Mouse (Mus musculus) heart, postnatal 10 days (tissue): ENCODE measurements around the gene 1700015F17Rik. TPM values are rescaled to one million over a fixed set of nuclear protein-coding genes. Genes with fewer than 3 reads are reported as not detected.
A peak's percentile ranks its signal among the peaks of the same experiment; 100 is the strongest.

ENCODE experiments used
- DNase-seq, 2 experiments: peaks; one replicate each; pipeline ENCODE4 v3.0.0; 2021
- intact Hi-C: fragments of 180-260 bp; cut with DNase I; formaldehyde crosslinking; loops from one replicate; pipeline ENCODE4 v1.15.1; 2025
- total RNA-seq, 2 experiments: library from RNA; stranded (reverse); gene quantifications; 2 replicates each; pipeline ENCODE4 v1.2.3; 2021

The 1700015F17Rik gene
- total RNA-seq: not detected

GRCm38 (mm10) chr5:5479043-5479442 is at the start of gene 1700015F17Rik:
1700015F17Rik (minus strand) TSS chr5:5479143.
- no peak for DNase-seq
- intact Hi-C loops: no loop called here

DNA sequence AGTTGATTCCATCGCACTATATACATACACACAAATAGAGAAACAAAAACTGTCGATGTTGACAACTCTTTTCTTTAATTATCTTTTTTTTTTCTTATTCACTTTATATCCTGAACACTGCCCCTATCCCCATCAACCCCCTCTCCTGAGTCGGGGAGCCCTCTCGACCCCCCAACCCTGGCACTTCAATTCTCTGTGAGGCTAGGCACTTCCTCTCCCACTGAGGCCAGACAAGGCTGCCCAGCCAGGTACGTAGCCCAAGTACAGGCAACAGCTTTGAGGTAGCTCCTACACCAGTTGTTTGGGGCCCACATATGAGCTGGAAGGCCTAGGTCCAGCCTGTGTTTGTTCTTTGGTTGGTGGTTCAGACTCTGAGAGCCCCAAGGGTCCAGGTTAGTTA is 36.5 kb upstream of the 1700015F17Rik start:
- no peak for DNase-seq
- intact Hi-C loops: loop anchor here (2.0 kb wide), 1 partner anchor 43 kb away; the partner anchor contains the start of gene Gtpbp10

- DNase-seq: peak; percentile 98
- intact Hi-C loops: loop anchor here (2.0 kb wide), 1 partner anchor 44 kb away; the partner anchor contains the start of gene Gtpbp10
Measured at GRCm38 (mm10) chr5:5514196-5515076, 35.5 kb upstream of the 1700015F17Rik start, which contains the start of gene Cldn12. Cldn12 (minus strand) TSS chr5:5514958.

- intact Hi-C loops: no loop called here
- DNase-seq: no peak
Measured at GRCm38 (mm10) chr5:5511401-5511800, 32.5 kb upstream of the 1700015F17Rik start.

GRCm38 (mm10) chr5:5510989-5511388 is 32.0 kb upstream of the 1700015F17Rik start:
- no peak for DNase-seq
- intact Hi-C loops: no loop called here

DNA sequence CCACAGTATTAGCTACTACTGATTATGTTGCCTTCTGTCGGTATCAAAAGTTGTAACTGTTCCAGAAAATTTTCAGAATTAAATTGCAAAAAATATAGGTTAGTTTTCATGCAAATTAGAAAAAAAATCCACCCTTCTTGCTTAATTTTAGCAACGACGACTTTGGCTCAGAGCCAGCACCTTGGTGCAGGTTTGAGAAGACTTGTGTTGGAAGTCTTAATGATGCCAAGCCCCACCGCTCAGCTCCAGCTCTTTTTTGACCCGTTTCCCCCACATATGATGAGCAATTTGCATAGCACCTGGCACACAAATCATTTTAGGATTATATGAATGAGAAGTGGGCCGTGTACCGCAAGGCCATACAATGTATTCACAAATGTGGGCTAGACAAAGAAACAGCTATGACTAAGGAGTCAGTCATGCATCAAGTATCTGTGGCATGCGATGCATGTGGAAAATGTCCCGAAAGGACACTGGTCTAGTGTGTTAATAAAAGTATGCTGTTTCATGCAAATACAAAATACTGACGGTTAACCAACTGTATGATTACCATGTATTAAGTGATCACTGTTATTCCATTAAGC is 31.5 kb upstream of the 1700015F17Rik start:
- no peak for DNase-seq
- intact Hi-C loops: no loop called here

GRCm38 (mm10) chr5:5508231-5508630 is 29.3 kb upstream of the 1700015F17Rik start:
- intact Hi-C loops: no loop called here

DNA sequence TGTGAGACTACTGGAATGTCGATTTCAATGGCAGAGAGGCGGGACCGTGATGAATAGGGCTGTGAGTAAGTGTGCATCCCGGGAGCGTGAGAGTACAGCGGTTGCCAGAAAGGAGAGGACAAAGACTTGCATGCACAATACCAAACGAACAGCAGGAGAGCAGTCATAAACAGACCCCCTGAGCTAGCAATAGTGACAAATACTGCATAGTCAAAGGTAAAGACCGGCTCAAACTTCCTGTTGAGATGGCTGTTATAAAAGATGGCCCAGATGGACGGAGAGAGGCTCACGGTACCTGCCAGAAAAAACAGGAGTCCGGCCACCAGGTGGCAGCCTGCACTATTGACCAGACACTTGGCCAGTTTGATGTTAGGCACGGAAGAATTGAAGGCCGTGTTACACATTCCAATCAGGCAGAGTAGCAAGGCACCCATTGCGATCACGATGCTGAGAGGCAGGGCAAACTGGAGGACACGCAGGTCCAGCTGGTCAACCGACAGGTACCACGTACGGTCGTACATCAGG is 28.8 kb upstream of the 1700015F17Rik start:
- intact Hi-C loops: no loop called here
- DNase-seq: peak; percentile 57 to 76

More at GRCm38 (mm10) chr5:5508231-5508630, 29.3 kb upstream of the 1700015F17Rik start:
- no peak for DNase-seq

DNA sequence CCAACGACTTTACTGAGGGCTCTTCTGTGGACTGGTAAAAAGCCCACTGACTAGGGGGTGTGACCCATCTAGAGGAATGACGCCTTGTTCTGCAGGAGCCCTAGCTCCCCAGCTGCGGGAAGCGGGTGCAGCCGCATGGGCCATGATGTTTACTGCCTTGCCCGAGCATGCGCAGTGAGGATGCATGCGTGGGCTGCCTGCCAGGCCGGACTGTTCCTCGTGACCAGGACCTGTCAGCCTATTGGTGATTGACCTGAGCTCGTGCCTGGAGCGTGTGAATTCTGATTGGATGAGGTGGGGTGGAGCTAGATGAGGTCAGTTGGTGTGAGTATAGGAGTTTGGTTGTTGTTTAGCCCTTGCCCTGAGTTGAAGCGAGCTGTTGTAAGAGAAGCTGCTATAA is 25.5 kb upstream of the 1700015F17Rik start:
- intact Hi-C loops: no loop called here
- DNase-seq: no peak

DNA sequence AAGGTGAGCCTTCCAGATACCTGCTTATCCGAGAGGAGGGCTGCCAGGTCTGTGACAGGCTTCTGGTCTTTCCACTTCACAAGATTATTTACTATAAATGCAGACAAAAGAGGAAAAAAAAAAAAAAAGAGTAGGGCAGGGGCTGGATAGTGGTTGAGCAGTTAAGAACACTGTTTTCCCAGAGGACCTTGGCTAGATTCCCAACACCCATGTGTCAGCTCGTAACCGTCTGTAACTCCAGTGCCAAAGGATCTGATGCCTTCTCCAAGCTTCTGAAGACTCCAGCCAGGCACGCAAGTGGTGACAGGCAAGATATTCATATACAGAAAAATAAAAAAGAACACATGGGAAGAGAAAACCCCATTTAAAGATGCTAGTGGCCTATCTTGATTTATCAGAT is 24.4 kb upstream of the 1700015F17Rik start:
- peak; percentile 16 to 23 for DNase-seq
- intact Hi-C loops: no loop called here

- intact Hi-C loops: no loop called here
- peak in 1 of 2 experiments; percentile 15 for DNase-seq
Measured at GRCm38 (mm10) chr5:5501583-5501982, 22.6 kb upstream of the 1700015F17Rik start.

DNA sequence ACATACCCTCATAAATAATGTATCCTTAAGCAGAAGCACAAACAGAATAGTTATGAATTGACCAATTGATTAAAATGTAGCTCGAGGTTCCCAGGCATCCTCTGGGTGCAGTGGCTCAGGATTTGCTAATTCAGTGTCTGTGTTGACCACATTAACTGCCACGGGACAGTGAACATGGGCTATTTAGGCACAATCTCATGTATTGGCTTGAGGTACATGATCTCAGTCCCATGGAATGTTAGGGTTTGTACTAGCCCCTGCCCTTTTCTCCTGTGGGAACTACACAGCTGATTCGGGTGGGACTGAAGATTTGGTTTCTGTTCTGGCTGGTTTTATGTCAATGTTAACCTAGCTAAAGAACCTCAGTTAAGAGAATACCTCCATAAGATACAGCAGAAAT is 17.4 kb upstream of the 1700015F17Rik start:
- intact Hi-C loops: no loop called here
- no peak for DNase-seq

GRCm38 (mm10) chr5:5495042-5495441 is 16.1 kb upstream of the 1700015F17Rik start:
- intact Hi-C loops: loop anchor here (2.0 kb wide), 1 partner anchor 150 kb away; no protein-coding TSS in a partner anchor
- no peak for DNase-seq

DNA sequence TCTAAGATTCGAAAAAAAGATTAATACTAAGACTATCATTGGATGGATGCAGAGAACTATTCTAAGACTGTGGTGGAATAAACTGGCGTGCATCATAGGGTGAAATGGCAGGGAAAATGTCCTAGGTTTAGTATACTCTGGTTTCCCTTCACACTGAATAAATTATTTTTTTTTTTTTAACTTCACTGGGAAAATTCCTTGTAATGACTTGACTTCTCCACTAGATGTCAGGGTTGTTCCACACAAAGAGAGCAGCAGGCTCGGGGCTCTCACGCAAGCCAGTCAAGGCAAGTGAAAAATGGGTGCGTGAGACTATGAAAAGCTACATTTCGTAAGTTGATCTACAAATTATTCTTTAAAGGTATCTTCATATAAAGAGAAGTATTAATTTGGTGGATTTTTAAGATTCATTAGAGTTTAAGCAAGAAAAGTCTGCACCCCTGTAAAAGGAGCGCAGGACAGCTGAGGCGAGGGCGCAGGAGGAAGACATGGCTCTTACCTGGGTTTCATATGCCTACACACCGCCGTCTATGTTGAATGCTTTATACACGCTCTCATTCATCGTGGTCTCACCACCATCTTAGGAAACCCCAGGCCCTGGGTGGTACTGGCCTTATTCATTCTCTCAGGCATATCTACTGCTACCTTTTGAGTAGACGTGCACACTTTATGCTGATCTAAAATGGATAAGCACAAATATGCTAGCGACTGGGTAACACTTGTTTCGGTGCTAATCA is 15.5 kb upstream of the 1700015F17Rik start:
- DNase-seq: peak; percentile 48 to 70
- intact Hi-C loops: loop anchor here (1.0 to 2.0 kb wide), 2 partner anchors 150 to 255 kb away; partner anchors contain the start of gene Steap1

- DNase-seq: no peak
- intact Hi-C loops: no loop called here
Measured at GRCm38 (mm10) chr5:5492163-5492562, 13.2 kb upstream of the 1700015F17Rik start.

- intact Hi-C loops: no loop called here
- no peak for DNase-seq
Measured at GRCm38 (mm10) chr5:5486071-5486470, 7.1 kb upstream of the 1700015F17Rik start.

- DNase-seq: no peak
- intact Hi-C loops: loop anchor here (5.0 kb wide), 2 partner anchors 101 to 216 kb away; no protein-coding TSS in a partner anchor
Measured at GRCm38 (mm10) chr5:5483254-5483858, 4.4 kb upstream of the 1700015F17Rik start.

DNA sequence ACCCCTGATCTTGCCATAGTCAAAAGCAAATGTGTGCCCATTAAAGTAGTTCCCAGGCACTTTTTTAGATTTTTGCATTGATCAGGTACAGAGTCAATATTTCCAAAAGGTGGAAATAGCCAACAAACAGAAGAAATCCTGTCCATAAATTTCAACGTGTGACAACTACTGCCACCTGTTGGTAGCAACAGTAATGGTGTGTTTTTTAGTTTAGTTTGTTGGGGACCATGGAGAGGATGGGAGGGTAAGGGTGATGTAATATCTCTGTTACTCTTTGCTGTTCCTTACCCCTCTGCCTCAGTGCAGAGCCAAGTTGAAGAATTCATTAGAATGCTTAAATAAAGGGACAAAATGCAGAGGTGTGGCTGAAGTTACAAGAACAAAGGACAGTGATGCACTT is 2.7 kb upstream of the 1700015F17Rik start:
- intact Hi-C loops: loop anchor here (1.0 to 5.0 kb wide), 3 partner anchors 99 to 519 kb away; no protein-coding TSS in a partner anchor
- peak; percentile 30 to 62 for DNase-seq

GRCm38 (mm10) chr5:5476133-5476532 is 2.8 kb downstream of the 1700015F17Rik start:
- intact Hi-C loops: no loop called here

GRCm38 (mm10) chr5:5465256-5465655 is 13.7 kb downstream of the 1700015F17Rik start:
- DNase-seq: no peak
- intact Hi-C loops: no loop called here

More at GRCm38 (mm10) chr5:5476133-5476532, 2.8 kb downstream of the 1700015F17Rik start:
- no peak for DNase-seq
